Mouse (Mus musculus) forebrain, embryonic 14.5 days (tissue): ENCODE measurements around the gene Prps1. TPM values are rescaled to one million over a fixed set of nuclear protein-coding genes. Genes with fewer than 3 reads are reported as not detected.

Source experiments
- ATAC-seq: fragments of 200-750 bp; cut with Nextera tagmentation; 2 replicates; pipeline ENCODE4 v1.8.0; 2017; ENCODE audit warnings: mild to moderate bottlenecking, moderate library complexity
- DNase-seq: peaks from one replicate; pipeline ENCODE4 v3.0.0-alpha.2; 2015; ENCODE audit warnings: low spot score
- H3K27ac ChIP-seq: fragments of 300-500 bp; sonication (generic); 2 replicates; pipeline ENCODE4 v1.5.1; 2014; ENCODE audit warnings: low read depth, mild to moderate bottlenecking, control low read depth, low read length, moderate library complexity
- H3K27me3 ChIP-seq: fragments of 300-500 bp; sonication (generic); replicated peaks from 2 replicates; pipeline ENCODE4 v1.6.1; 2014; ENCODE audit warnings: low read length, control low read depth, mixed read lengths; ENCODE audit not compliant: control insufficient read depth, insufficient read depth
- H3K36me3 ChIP-seq: fragments of 300-500 bp; sonication (generic); 2 replicates; pipeline ENCODE4 v1.6.1; 2014; ENCODE audit warnings: low read length, control low read depth; ENCODE audit not compliant: control insufficient read depth, insufficient read depth
- H3K4me1 ChIP-seq: fragments of 300-500 bp; sonication (generic); 2 replicates; pipeline ENCODE4 v1.6.1; 2014; ENCODE audit warnings: antibody characterized with exemption, low read length, control low read depth; ENCODE audit not compliant: control insufficient read depth, insufficient read depth
- H3K4me2 ChIP-seq: fragments of 300-500 bp; sonication (generic); 2 replicates; pipeline ENCODE4 v1.6.1; 2014; ENCODE audit warnings: mild to moderate bottlenecking, control low read depth, low read length
- H3K4me3 ChIP-seq: fragments of 300-500 bp; sonication (generic); 2 replicates; pipeline ENCODE4 v1.5.1; 2014; ENCODE audit warnings: low read depth, low read length, control low read depth
- H3K9ac ChIP-seq: fragments of 300-500 bp; sonication (generic); 2 replicates; pipeline ENCODE4 v1.6.1; 2014; ENCODE audit warnings: mild to moderate bottlenecking, low read length, control low read depth, moderate library complexity
- H3K9me3 ChIP-seq: fragments of 300-500 bp; sonication (generic); replicated peaks from 2 replicates; pipeline ENCODE4 v1.6.1; 2016; ENCODE audit warnings: low read length, control low read depth, mixed read lengths; ENCODE audit not compliant: control insufficient read depth
- WGBS: fragments of 180-500 bp; shearing (Covaris S2); extraction: QIAGEN DNeasy Blood & Tissue Kit; methylation state at CpG from one replicate; pipeline ENCODE4 v1.1.7; 2014; 5-methylcytosine and 5-hydroxymethylcytosine counted together
- polyA plus RNA-seq: library from polyadenylated mRNA; unstranded; fragments of >200 nt; fragmentation: Nextera tagmentation; extraction: Ambion mirVana; gene quantifications from 2 replicates; pipeline ENCODE4 v1.2.1, GENCODE M21; 2014

The Prps1 gene
- polyA plus RNA-seq, 1 experiment from 2014 or later: 84.8 TPM

DNA sequence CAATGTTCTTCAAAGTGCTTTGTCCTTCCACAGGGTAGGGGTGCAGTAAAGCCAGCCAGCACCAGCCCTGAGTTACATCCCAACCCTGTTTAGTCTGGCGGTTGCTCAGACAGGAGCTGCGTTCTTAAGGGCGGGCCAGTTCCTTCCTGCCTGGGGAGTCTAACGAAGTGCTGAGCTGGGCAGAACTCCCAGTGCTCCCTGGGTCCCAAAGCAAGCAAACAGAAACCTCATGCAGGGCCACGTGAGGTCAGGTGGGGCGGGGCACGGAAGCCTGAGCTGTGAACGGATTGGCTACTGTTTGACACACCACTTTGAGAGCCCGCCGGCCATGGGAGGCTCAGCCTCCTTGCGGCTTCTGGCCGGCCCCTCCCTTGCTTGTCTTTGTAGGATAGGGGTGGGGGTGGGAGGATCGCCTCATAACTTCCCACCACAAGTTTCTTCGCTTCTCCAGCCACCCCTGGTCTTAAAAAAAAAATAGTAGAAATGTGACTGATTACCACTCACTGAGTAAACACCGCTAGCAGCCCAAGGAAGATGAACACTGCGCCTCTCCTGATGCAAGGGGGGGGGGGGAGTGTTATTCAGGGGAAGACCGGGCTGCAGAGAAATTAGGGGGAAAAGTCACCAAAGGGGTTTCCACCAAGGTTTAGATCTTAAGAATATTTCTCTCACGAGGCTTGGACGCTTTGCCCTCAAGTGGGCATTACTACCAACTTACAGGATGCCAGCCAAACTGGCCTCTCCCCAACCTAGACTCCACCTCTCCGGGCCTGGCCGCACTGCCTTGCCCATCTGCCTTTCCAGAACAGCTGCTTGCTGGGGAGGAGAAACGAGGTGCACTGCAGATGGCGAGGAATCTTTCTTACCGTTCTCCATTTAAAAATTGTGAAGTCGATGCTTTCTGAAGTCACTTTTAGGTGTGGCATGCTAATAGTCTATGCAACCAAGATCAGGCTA, 64.0 kb downstream of the Prps1 start:
- no peaks in the 10 kb centered on the region for H3K4me1 ChIP-seq
- peak overlapping the region; percentile 33; the same call in 1 of the 2 replicates for H3K4me2 ChIP-seq
- H3K27ac ChIP-seq: no peak overlapping the region
- H3K9me3 ChIP-seq: no peaks in the 10 kb centered on the region
- H3K9ac ChIP-seq: no peak overlapping the region
- peak; percentile 85 for ATAC-seq
- no peak overlapping the region for H3K4me3 ChIP-seq
- WGBS: 34% methylated on average over 25 of the region's 25 CpGs
- no peaks in the 10 kb centered on the region for H3K36me3 ChIP-seq
- DNase-seq: peak; percentile 59
- no peaks in the 10 kb centered on the region; the same call in 1 of the 2 replicates for H3K27me3 ChIP-seq

DNA sequence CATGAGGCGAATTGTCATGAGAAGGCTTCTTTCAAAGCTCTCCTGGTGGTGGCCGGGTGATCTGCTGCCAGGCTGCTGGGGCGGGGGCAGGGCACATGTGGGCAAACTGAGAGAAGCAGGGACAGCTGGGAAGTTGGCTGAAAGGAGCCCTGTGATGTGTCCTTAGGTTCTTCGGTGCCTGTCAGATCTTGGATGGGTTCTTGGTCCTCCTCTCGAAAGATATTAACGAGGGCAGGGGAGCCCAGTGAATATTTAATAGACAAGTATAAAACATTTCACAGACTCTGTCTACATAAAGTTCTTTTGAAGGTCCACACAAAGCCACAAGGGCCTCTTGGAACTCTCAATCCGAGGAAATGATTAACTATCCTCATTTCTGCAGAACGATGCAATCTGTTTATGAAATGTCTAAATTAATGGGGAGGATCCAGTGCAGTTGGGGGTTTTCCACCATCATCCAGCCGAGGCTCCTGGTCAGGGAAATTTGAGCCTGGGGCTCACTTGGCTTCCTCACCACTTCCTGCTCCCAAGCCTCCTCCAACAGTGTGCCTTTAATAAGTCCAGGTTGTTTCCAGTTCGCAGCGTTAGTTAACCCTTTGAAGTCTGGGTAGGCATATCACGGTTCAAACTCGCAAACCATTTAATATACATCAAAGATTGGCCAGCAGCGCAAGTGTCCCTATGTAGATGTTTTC, 65.8 kb downstream of the Prps1 start:
- H3K4me3 ChIP-seq: no peak overlapping the region
- no peak overlapping the region for H3K9ac ChIP-seq
- no peak for DNase-seq
- H3K36me3 ChIP-seq: no peaks in the 10 kb centered on the region
- 67% methylated on average over 14 of the region's 14 CpGs for whole genome bisulfite sequencing
- no peak for ATAC-seq
- no peaks in the 10 kb centered on the region for H3K9me3 ChIP-seq
- H3K27me3 ChIP-seq: no peaks in the 10 kb centered on the region; the same call in 1 of the 2 replicates
- no peaks in the 10 kb centered on the region for H3K4me1 ChIP-seq
- H3K27ac ChIP-seq: no peak overlapping the region
- no peak overlapping the region for H3K4me2 ChIP-seq

DNA sequence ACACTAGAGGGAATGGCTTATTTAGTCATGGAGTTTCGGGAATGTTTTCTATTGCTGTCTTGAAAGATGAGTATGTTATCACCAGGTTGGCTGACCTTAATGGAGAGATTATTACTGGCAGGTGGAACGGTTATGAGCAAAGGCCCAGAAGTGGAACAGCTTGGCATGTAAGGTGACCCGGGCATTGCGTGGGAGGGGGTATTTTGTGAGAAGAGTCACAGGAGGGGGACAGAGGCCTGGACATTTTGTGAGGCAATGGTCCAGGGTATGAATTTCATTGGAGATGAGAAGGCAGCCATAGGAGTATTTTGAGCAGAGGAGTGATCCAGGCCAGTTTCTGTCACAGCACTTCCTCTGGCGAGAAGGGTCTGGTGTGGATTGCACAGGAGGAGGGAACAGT, 67.8 kb downstream of the Prps1 start:
- Histone ChIP-seq H3K36me3 (no peaks in the 10 kb centered on the region), H3K27me3 (no peaks in the 10 kb centered on the region), H3K27ac (no peak overlapping the region), H3K4me2 (no peak overlapping the region), H3K4me3 (no peak overlapping the region), H3K9me3 (no peaks in the 10 kb centered on the region), H3K4me1 (no peaks in the 10 kb centered on the region), H3K9ac (no peak overlapping the region)
- ATAC-seq (no peak), DNase-seq (no peak)
- WGBS: 87% methylated on average over 5 of the region's 5 CpGs

Other genes with a start within 250 kb of the Prps1 start
- gene Frmpd3, start 114.3 kb upstream of the Prps1 start, polyA plus RNA-seq: 0.59 and 1.0 TPM in 2 replicates
- gene Tsc22d3, start 144.0 kb downstream of the Prps1 start, polyA plus RNA-seq: 103 and 109 TPM in 2 replicates
- 2.4 and 3.7 TPM in 2 replicates for gene Mid2, start 208.0 kb downstream of the Prps1 start, polyA plus RNA-seq